Mouse (Mus musculus) thymus, postnatal 10 days (tissue): ENCODE measurements around the gene Npr1.
A peak's percentile ranks its signal among the peaks of the same experiment; 100 is the strongest.

Experiments used
- DNase-seq, 2 experiments: peaks; one replicate each; pipeline ENCODE4 v3.0.0; 2021; ENCODE audit warnings: low spot score in 2 of 2

Gene Npr1

GRCm38 (mm10) chr3:90475831-90476611 is 10.4 kb upstream of the Npr1 start, which contains the start of gene Ilf2:
Gene Ilf2 (plus strand): TSS chr3:90476126.
- peak; percentile 92 to 93 for DNase-seq

GRCm38 (mm10) chr3:90475151-90475830 is 9.6 kb upstream of the Npr1 start:
- DNase-seq, result no peak

- DNase-seq, result peak; percentile 66 to 80
Observed at GRCm38 (mm10) chr3:90472213-90472612, 6.5 kb upstream of the Npr1 start.

GRCm38 (mm10) chr3:90467618-90468300 is 2.1 kb upstream of the Npr1 start:
- no peak for DNase-seq

- DNase-seq, result no peak
Observed at GRCm38 (mm10) chr3:90466311-90466766, 673 bp upstream of the Npr1 start.

- DNase-seq, result no peak
Observed at GRCm38 (mm10) chr3:90465081-90465685, 483 bp downstream of the Npr1 start.

GRCm38 (mm10) chr3:90464552-90465080 is 1.1 kb downstream of the Npr1 start:
- no peak for DNase-seq

- DNase-seq, result no peak
Observed at GRCm38 (mm10) chr3:90462579-90462978, 3.1 kb downstream of the Npr1 start.

- DNase-seq, result no peak
Observed at GRCm38 (mm10) chr3:90461935-90462334, 3.7 kb downstream of the Npr1 start.

GRCm38 (mm10) chr3:90460315-90460714 is 5.4 kb downstream of the Npr1 start:
- DNase-seq, result no peak

GRCm38 (mm10) chr3:90459727-90460126 is 5.9 kb downstream of the Npr1 start:
- no peak for DNase-seq

GRCm38 (mm10) chr3:90454931-90455330 is 10.7 kb downstream of the Npr1 start:
- DNase-seq, result no peak

GRCm38 (mm10) chr3:90451396-90452095 is 14.1 kb downstream of the Npr1 start:
- DNase-seq, result no peak

GRCm38 (mm10) chr3:90450874-90451273 is 14.8 kb downstream of the Npr1 start:
- no peak for DNase-seq

- no peak for DNase-seq
Observed at GRCm38 (mm10) chr3:90448626-90449025, 17.0 kb downstream of the Npr1 start.

GRCm38 (mm10) chr3:90447123-90447494 is 18.6 kb downstream of the Npr1 start:
- no peak for DNase-seq

- peak; percentile 30 to 37 for DNase-seq
Observed at GRCm38 (mm10) chr3:90446389-90447122, 19.1 kb downstream of the Npr1 start.

GRCm38 (mm10) chr3:90445417-90446200 is 20.1 kb downstream of the Npr1 start:
- DNase-seq, result no peak

GRCm38 (mm10) chr3:90443977-90444376 is 21.7 kb downstream of the Npr1 start:
- DNase-seq, result no peak

- no peak for DNase-seq
Observed at GRCm38 (mm10) chr3:90440756-90441155, 24.9 kb downstream of the Npr1 start.
